Mouse (Mus musculus): ENCODE data around the gene Plekhh2.
A peak's percentile ranks its signal among the peaks of the same experiment; 100 is the strongest.

Gene Plekhh2

GRCm38 (mm10) chr17:84505922-84506321 is 5.8 kb upstream of the Plekhh2 start:
- peaks cover 18% of the 10 kb centered on the region for H3K4me1 ChIP-seq (replicated peaks; ENCODE audit: low read depth, low read length)
- peaks cover 3% of the 10 kb centered on the region; the same call in 1 of the 2 replicates for H3K27me3 ChIP-seq (ENCODE audit: insufficient read depth, low read length)
- no peak overlapping the region for H3K4me3 ChIP-seq (replicated peaks; ENCODE audit: low read length)
- H3K9me3 ChIP-seq (ENCODE audit: low read length): no peaks in the 10 kb centered on the region
- TF ChIP-seq NANOG (IDR thresholded peaks at IDR 0.05; ENCODE audit: borderline replicate concordance, low read length) (no peak), POU5F1 (IDR thresholded peaks at IDR 0.05; ENCODE audit: borderline replicate concordance, low read length) (no peak), CTCF (conservative IDR thresholded peaks at IDR 0.05; ENCODE audit: low read length) (no peak)
- no peaks in the 10 kb centered on the region for H3K36me3 ChIP-seq (ENCODE audit: insufficient read depth, low read length)

- H3K27me3 ChIP-seq (ENCODE audit: insufficient read depth, low read length): peaks cover 16% of the 10 kb centered on the region
- TF ChIP-seq CTCF (conservative IDR thresholded peaks at IDR 0.05; ENCODE audit: low read length) (no peak), NANOG (IDR thresholded peaks at IDR 0.05; ENCODE audit: borderline replicate concordance, low read length) (no peak), POU5F1 (IDR thresholded peaks at IDR 0.05; ENCODE audit: borderline replicate concordance, low read length) (no peak)
- H3K9me3 ChIP-seq (ENCODE audit: low read length): no peaks in the 10 kb centered on the region
- H3K4me3 ChIP-seq (replicated peaks; ENCODE audit: low read length): no peak overlapping the region
- H3K4me1 ChIP-seq (replicated peaks; ENCODE audit: low read depth, low read length): peaks cover 19% of the 10 kb centered on the region
- no peaks in the 10 kb centered on the region for H3K36me3 ChIP-seq (ENCODE audit: insufficient read depth, low read length)
These were observed 3.0 kb upstream of the Plekhh2 start for GRCm38 (mm10) chr17:84508736-84509135.

DNA sequence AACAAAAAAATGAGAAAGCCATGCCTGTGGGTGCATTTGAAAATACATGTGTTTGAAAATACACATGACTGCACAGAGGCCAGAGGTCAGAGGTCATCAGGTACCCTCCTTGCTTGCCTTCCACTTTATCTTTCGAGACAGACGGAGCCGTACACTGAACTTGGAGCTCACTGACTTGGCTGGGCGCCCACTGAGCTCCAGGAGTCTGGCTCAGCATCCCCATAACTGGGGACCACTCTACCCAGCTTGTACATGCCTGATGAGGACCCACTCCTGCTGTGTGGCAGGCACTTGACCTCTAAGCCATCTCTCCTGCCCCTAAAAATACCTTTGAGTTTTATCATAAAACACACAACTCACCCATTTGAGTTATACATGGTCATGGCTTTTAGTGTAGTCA is 2.5 kb upstream of the Plekhh2 start:
- peaks cover 15% of the 10 kb centered on the region for H3K4me1 ChIP-seq (replicated peaks; ENCODE audit: low read depth, low read length)
- no peak for TF ChIP-seq CTCF (conservative IDR thresholded peaks at IDR 0.05; ENCODE audit: low read length)
- TF ChIP-seq NANOG (IDR thresholded peaks at IDR 0.05; ENCODE audit: borderline replicate concordance, low read length): no peak
- TF ChIP-seq POU5F1 (IDR thresholded peaks at IDR 0.05; ENCODE audit: borderline replicate concordance, low read length): no peak
- no peaks in the 10 kb centered on the region for H3K36me3 ChIP-seq (ENCODE audit: insufficient read depth, low read length)
- no peak overlapping the region for H3K4me3 ChIP-seq (replicated peaks; ENCODE audit: low read length)
- no peaks in the 10 kb centered on the region for H3K9me3 ChIP-seq (ENCODE audit: low read length)
- peaks cover 16% of the 10 kb centered on the region for H3K27me3 ChIP-seq (ENCODE audit: insufficient read depth, low read length)

DNA sequence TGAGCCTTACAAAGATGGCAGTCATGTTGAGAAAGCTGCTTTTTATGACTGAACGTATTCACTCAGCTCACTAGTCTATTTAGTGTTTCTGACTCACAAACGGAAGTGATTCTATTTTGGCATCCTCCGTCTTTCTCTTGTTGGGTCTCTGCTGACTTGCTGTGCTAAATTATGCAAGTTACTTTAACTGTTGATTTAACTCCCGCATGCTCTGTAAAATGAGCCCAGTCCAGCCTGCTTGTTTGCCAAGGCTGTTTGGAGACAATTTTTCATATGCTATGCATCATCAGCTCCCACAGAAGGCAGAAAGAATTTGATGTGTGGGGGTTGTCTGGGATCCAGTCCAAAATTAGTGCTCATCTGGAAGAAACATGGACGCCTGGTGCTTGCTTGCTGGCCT is 1.3 kb upstream of the Plekhh2 start:
- TF ChIP-seq CTCF (conservative IDR thresholded peaks at IDR 0.05; ENCODE audit: low read length) (no peak), POU5F1 (IDR thresholded peaks at IDR 0.05; ENCODE audit: borderline replicate concordance, low read length) (no peak), NANOG (IDR thresholded peaks at IDR 0.05; ENCODE audit: borderline replicate concordance, low read length) (no peak)
- H3K27me3 ChIP-seq (ENCODE audit: insufficient read depth, low read length): peaks cover 16% of the 10 kb centered on the region
- H3K4me1 ChIP-seq (replicated peaks; ENCODE audit: low read depth, low read length): peaks cover 15% of the 10 kb centered on the region
- H3K36me3 ChIP-seq (ENCODE audit: insufficient read depth, low read length): no peaks in the 10 kb centered on the region
- H3K4me3 ChIP-seq (replicated peaks; ENCODE audit: low read length): no peak overlapping the region
- no peaks in the 10 kb centered on the region for H3K9me3 ChIP-seq (ENCODE audit: low read length)

DNA sequence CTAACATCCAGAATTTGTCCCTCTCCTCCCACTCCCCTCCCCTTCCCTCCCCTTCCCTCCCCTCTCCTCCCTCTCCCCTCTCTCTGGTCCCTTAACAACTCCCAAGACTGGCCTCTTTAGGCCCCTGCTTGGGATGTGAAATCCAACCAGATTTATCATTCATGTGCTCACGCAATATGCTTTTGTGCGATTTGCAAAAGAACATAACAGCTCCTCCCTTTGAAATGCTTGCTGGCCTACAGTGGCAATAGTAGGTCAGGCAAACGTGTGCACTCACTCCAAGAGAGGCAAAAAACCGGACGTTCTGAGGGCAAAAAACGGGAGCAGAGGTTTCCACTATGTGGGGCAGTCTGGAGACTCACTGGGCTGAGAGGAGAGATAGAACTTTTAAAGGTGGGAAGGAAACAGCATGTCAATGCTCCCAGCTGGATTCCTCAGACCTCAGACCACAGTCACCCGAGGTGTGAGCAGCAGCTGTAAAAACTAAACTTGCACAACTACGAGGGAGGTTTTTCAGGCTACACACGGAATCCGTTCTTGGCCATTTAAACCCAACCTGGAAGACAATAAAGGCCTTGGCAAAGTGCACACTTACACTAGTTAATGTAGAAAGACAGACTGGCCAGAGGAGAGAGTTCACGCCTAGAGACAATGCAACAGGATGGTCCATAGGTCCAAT is 595 bp upstream of the Plekhh2 start:
- H3K4me1 ChIP-seq (replicated peaks; ENCODE audit: low read depth, low read length): peaks cover 15% of the 10 kb centered on the region

GRCm38 (mm10) chr17:84512516-84513085 is 906 bp downstream of the Plekhh2 start:
- TF ChIP-seq POU5F1 (IDR thresholded peaks at IDR 0.05; ENCODE audit: borderline replicate concordance, low read length) (no peak), NANOG (IDR thresholded peaks at IDR 0.05; ENCODE audit: borderline replicate concordance, low read length) (no peak), CTCF (conservative IDR thresholded peaks at IDR 0.05; ENCODE audit: low read length) (no peak)
- Histone ChIP-seq H3K4me1 (replicated peaks; ENCODE audit: low read depth, low read length) (peaks cover 15% of the 10 kb centered on the region), H3K27me3 (ENCODE audit: insufficient read depth, low read length) (peaks cover 16% of the 10 kb centered on the region), H3K4me3 (replicated peaks; ENCODE audit: low read length) (peak overlapping the region; percentile 90), H3K9me3 (ENCODE audit: low read length) (no peaks in the 10 kb centered on the region), H3K36me3 (ENCODE audit: insufficient read depth, low read length) (no peaks in the 10 kb centered on the region)

More for the DNA sequence above, 595 bp upstream of the Plekhh2 start:
- no peaks in the 10 kb centered on the region for H3K9me3 ChIP-seq (ENCODE audit: low read length)
- TF ChIP-seq POU5F1 (IDR thresholded peaks at IDR 0.05; ENCODE audit: borderline replicate concordance, low read length): no peak
- TF ChIP-seq NANOG (IDR thresholded peaks at IDR 0.05; ENCODE audit: borderline replicate concordance, low read length): no peak
- no peak for TF ChIP-seq CTCF (conservative IDR thresholded peaks at IDR 0.05; ENCODE audit: low read length)
- peak overlapping the region; percentile 90 for H3K4me3 ChIP-seq (replicated peaks; ENCODE audit: low read length)
- peaks cover 16% of the 10 kb centered on the region for H3K27me3 ChIP-seq (ENCODE audit: insufficient read depth, low read length)
- H3K36me3 ChIP-seq (ENCODE audit: insufficient read depth, low read length): no peaks in the 10 kb centered on the region

DNA sequence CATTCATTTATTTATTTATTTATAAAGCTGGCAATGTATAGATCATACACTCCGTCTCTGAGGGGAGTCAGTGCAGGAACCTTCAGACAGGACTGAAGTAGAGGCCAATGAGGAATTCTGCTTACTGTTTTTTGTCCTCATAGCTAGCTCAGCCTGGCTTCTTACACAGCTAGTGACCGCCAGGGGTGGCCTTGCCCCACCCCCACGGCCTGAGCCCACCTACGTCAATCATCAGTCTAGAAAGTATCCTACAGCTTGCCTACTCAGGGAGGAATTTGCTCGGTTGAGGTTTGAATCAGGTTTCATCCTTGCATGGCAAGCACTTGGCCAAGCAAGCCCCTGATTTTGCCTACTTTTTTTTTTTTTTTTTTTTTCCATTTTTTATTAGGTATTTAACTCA is 4.2 kb downstream of the Plekhh2 start:
- Histone ChIP-seq H3K9me3 (ENCODE audit: low read length) (no peaks in the 10 kb centered on the region), H3K36me3 (ENCODE audit: insufficient read depth, low read length) (no peaks in the 10 kb centered on the region), H3K4me3 (replicated peaks; ENCODE audit: low read length) (no peak overlapping the region), H3K27me3 (ENCODE audit: insufficient read depth, low read length) (peaks cover 15% of the 10 kb centered on the region), H3K4me1 (replicated peaks; ENCODE audit: low read depth, low read length) (peaks cover 13% of the 10 kb centered on the region)
- TF ChIP-seq POU5F1 (IDR thresholded peaks at IDR 0.05; ENCODE audit: borderline replicate concordance, low read length) (no peak), CTCF (conservative IDR thresholded peaks at IDR 0.05; ENCODE audit: low read length) (no peak), NANOG (IDR thresholded peaks at IDR 0.05; ENCODE audit: borderline replicate concordance, low read length) (no peak)

DNA sequence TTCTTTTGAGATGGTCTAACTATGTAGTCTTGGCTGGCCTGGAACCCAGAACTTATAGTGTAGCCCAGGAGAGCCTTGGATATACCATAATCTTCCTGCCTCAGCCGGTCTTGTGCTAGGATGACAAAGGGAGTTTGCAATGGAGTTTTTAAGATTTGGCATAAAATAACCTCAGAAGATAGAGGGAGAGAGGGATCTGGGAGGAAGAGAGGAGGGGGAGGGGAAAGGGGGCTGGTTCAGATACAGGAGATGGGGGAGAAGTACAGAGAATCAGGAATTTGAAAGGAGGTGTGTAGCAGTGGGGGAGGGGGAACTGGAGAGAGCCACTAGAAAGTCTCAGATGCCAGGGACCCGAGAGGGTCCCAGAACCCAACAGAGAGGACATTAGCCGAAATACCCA is 7.7 kb downstream of the Plekhh2 start:
- no peak overlapping the region for H3K4me3 ChIP-seq (replicated peaks; ENCODE audit: low read length)
- no peaks in the 10 kb centered on the region for H3K9me3 ChIP-seq (ENCODE audit: low read length)
- peaks cover 2% of the 10 kb centered on the region; the same call in 1 of the 2 replicates for H3K27me3 ChIP-seq (ENCODE audit: insufficient read depth, low read length)
- TF ChIP-seq POU5F1 (IDR thresholded peaks at IDR 0.05; ENCODE audit: borderline replicate concordance, low read length): no peak
- no peak for TF ChIP-seq CTCF (conservative IDR thresholded peaks at IDR 0.05; ENCODE audit: low read length)
- TF ChIP-seq NANOG (IDR thresholded peaks at IDR 0.05; ENCODE audit: borderline replicate concordance, low read length): no peak
- H3K36me3 ChIP-seq (ENCODE audit: insufficient read depth, low read length): no peaks in the 10 kb centered on the region
- no peaks in the 10 kb centered on the region for H3K4me1 ChIP-seq (replicated peaks; ENCODE audit: low read depth, low read length)
